Mouse (Mus musculus): Measurements from ENCODE around the gene Hexb. TPM values are rescaled to one million over a fixed set of nuclear protein-coding genes. Genes with fewer than 3 reads are reported as not detected.

The Hexb gene
- total RNA-seq, 1 experiment = 82.5 TPM

GRCm38 (mm10) chr13:97240965-97241786 lies 43.0 kb upstream of the Hexb start, which contains the start of gene Enc1:
Enc1 (plus strand) TSS chr13:97241105.
- Histone ChIP-seq H3K4me3 (ENCODE audit: insufficient read depth in 1 of 2, low read depth in 1 of 2, low read length in 2 of 2, poor library complexity in 1 of 2, severe bottlenecking in 1 of 2) (peak within 1 kb of the TSS; percentile 88 to 96), H3K36me3 (ENCODE audit: control insufficient read depth, insufficient read depth, low read length, poor library complexity, severe bottlenecking) (peaks cover 16% of the 10 kb centered on the region), H3K9me3 (ENCODE audit: control insufficient read depth, insufficient read depth, low read depth, low read length) (no peaks in the 10 kb centered on the region), H3K27ac (ENCODE audit: insufficient read depth, low read depth, low read length, poor library complexity, severe bottlenecking) (peak within 1 kb of the TSS; percentile 86), H3K9ac (ENCODE audit: insufficient read depth, low read depth, low read length, poor library complexity, severe bottlenecking) (peak within 1 kb of the TSS; percentile 94), H3K4me1 (ENCODE audit: control insufficient read depth in 2 of 2, insufficient read depth in 2 of 2, low read length in 2 of 2, poor library complexity in 1 of 2) (peaks cover 6 to 26% of the 10 kb centered on the region in 2 experiments; a peak in 3 of 4 replicates)
- in situ Hi-C loops (cut with MboI; ENCODE audit: low sequenced_read_pairs in 2 of 2, unreplicated experiment in 2 of 2) = loop anchor here in 1 of 2 experiments (25.0 kb wide), 2 partner anchors 246 to 371 kb away; no protein-coding TSS in a partner anchor
- TF ChIP-seq ZC3H11A (IDR thresholded peaks at IDR 0.05; ENCODE audit: borderline replicate concordance, low read depth, low read length) = no peak; the same call in 1 of the 2 replicates
- TF ChIP-seq HCFC1 (IDR thresholded peaks at IDR 0.05; ENCODE audit: borderline replicate concordance, insufficient read depth, low read length) = peak; percentile 61; the same call in 1 of the 2 replicates
- TF ChIP-seq CHD2 (IDR thresholded peaks at IDR 0.05; ENCODE audit: low read depth, low read length) = no peak
- TF ChIP-seq MAFK (IDR thresholded peaks at IDR 0.05; ENCODE audit: insufficient read depth, low read depth, low read length) = no peak
- DNase-seq (ENCODE audit: low read depth, low spot score) = peak; percentile 76

DNA sequence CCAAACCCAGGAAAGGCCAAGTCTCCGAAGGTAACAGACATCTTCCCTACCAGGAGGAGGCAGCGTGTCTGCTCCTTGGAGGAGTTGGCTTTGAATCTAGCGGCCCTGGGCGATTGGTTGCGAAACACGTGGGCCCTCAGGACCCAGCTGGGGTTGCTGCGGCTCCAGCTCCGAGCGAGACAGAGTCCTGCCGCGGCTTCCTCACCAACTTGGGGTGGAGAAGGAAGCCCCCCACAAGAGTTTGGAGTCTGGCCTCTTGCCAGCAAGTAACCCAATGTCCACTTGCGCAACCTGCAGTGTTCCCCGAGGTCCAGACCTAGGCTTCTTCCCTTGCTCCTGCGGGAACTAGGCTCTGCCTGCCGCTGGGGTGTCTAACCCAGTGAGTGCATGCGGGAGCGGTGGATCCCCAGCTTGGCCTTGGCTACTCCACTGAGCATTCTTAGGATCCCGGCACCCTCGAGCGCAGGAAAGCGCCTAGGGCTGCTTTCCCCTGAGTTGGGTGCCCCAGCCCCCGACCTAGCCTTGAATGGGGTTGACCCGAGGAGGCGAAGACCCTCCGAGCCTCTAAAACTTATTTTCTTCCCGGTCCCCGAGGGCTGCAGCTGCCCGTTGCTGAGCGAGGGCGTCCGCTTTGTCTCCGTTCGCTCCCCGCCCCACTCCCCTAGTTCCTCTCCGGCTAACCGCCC lies 42.3 kb upstream of the Hexb start:
- in situ Hi-C loops (cut with MboI; ENCODE audit: low sequenced_read_pairs in 2 of 2, unreplicated experiment in 2 of 2) = loop anchor here in 1 of 2 experiments (25.0 kb wide), 2 partner anchors 247 to 372 kb away; no protein-coding TSS in a partner anchor
- H3K9ac ChIP-seq (ENCODE audit: insufficient read depth, low read depth, low read length, poor library complexity, severe bottlenecking) = peak overlapping the region; percentile 84
- H3K4me3 ChIP-seq (ENCODE audit: insufficient read depth in 1 of 2, low read depth in 1 of 2, low read length in 2 of 2, poor library complexity in 1 of 2, severe bottlenecking in 1 of 2) = peak overlapping the region; percentile 88 to 96
- TF ChIP-seq ZNF384 (IDR thresholded peaks at IDR 0.05; ENCODE audit: low read depth, low read length) (no peak), ZC3H11A (IDR thresholded peaks at IDR 0.05; ENCODE audit: borderline replicate concordance, low read depth, low read length) (no peak), MAFK (IDR thresholded peaks at IDR 0.05; ENCODE audit: insufficient read depth, low read depth, low read length) (no peak), HCFC1 (IDR thresholded peaks at IDR 0.05; ENCODE audit: borderline replicate concordance, insufficient read depth, low read length) (no peak), CHD2 (IDR thresholded peaks at IDR 0.05; ENCODE audit: low read depth, low read length) (no peak)
- no peak for DNase-seq (ENCODE audit: low read depth, low spot score)
- no peaks in the 10 kb centered on the region for H3K9me3 ChIP-seq (ENCODE audit: control insufficient read depth, insufficient read depth, low read depth, low read length)
- peak overlapping the region; percentile 86 for H3K27ac ChIP-seq (ENCODE audit: insufficient read depth, low read depth, low read length, poor library complexity, severe bottlenecking)
- H3K36me3 ChIP-seq (ENCODE audit: control insufficient read depth, insufficient read depth, low read length, poor library complexity, severe bottlenecking) = peaks cover 9% of the 10 kb centered on the region
- peaks cover 6 to 21% of the 10 kb centered on the region in 2 experiments; a peak in 2 of 4 replicates for H3K4me1 ChIP-seq (ENCODE audit: control insufficient read depth in 2 of 2, insufficient read depth in 2 of 2, low read length in 2 of 2, poor library complexity in 1 of 2)

DNA sequence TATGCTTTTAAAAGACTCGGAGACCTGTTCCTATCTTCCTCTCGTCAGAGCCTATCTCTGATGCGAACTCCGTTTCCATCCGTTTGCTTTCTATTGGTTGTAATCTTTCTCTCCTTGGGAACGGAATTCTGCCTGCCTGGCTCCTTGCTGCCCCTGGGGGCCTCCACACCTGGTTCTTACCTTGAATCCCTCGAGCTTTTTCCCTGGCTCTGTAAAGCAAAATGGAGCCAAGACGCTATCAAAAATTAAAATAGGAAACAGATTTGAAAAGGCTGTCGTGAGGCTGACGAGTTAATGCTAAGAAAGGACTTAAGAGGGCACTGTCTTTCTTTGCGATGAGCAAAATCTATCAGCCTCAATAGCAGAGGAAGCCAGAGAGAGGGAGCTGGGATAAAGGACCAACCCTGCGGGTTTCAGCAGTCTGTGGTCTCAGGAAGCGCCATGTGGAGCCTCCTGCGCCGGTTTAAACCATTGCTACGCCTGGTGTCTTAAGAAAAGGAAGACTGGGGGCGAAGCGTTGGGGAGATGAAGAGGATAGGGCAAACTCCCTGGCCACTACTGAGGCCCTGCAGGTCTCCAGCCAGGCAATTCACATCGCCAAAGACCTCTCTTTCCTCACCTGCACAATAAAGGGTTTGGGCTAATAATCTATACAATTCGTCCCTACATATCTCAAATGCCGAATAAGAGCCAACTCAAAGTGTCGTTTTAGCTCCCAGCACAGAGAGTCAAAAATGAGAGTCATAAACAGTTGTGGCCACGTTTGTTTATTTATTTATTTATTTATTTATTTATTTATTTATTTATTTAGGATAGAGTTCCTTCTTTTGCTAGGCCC lies 41.4 kb upstream of the Hexb start:
- Histone ChIP-seq H3K4me3 (ENCODE audit: insufficient read depth in 1 of 2, low read depth in 1 of 2, low read length in 2 of 2, poor library complexity in 1 of 2, severe bottlenecking in 1 of 2) (peak overlapping the region; percentile 88 to 96), H3K36me3 (ENCODE audit: control insufficient read depth, insufficient read depth, low read length, poor library complexity, severe bottlenecking) (0 out of 2 replicates have a peak, but pooled peaks cover 2% of the 10 kb centered on the region), H3K9me3 (ENCODE audit: control insufficient read depth, insufficient read depth, low read depth, low read length) (no peaks in the 10 kb centered on the region), H3K4me1 (ENCODE audit: control insufficient read depth in 2 of 2, insufficient read depth in 2 of 2, low read length in 2 of 2, poor library complexity in 1 of 2) (peaks cover 6 to 15% of the 10 kb centered on the region in 2 experiments; a peak in 2 of 4 replicates), H3K27ac (ENCODE audit: insufficient read depth, low read depth, low read length, poor library complexity, severe bottlenecking) (peak overlapping the region; percentile 85), H3K9ac (ENCODE audit: insufficient read depth, low read depth, low read length, poor library complexity, severe bottlenecking) (peak overlapping the region; percentile 84)
- in situ Hi-C loops (cut with MboI; ENCODE audit: low sequenced_read_pairs in 2 of 2, unreplicated experiment in 2 of 2) = loop anchor here (10.0 to 25.0 kb wide), 5 partner anchors 248 to 695 kb away; no protein-coding TSS in a partner anchor
- DNase-seq (ENCODE audit: low read depth, low spot score) = no peak
- no peak; the same call in 1 of the 2 replicates for TF ChIP-seq ZC3H11A (IDR thresholded peaks at IDR 0.05; ENCODE audit: borderline replicate concordance, low read depth, low read length)
- no peak for TF ChIP-seq MAFK (IDR thresholded peaks at IDR 0.05; ENCODE audit: insufficient read depth, low read depth, low read length)
- TF ChIP-seq HCFC1 (IDR thresholded peaks at IDR 0.05; ENCODE audit: borderline replicate concordance, insufficient read depth, low read length) = no peak
- TF ChIP-seq CHD2 (IDR thresholded peaks at IDR 0.05; ENCODE audit: low read depth, low read length) = no peak
- no peak for TF ChIP-seq ZNF384 (IDR thresholded peaks at IDR 0.05; ENCODE audit: low read depth, low read length)
